Mouse (Mus musculus): ENCODE data around the gene Mmel1. TPM values are rescaled to one million over a fixed set of nuclear protein-coding genes. Genes with fewer than 3 reads are reported as not detected.

Gene Mmel1
- polyA plus RNA-seq, 1 experiment from 2014 or later = 0.19 TPM

DNA sequence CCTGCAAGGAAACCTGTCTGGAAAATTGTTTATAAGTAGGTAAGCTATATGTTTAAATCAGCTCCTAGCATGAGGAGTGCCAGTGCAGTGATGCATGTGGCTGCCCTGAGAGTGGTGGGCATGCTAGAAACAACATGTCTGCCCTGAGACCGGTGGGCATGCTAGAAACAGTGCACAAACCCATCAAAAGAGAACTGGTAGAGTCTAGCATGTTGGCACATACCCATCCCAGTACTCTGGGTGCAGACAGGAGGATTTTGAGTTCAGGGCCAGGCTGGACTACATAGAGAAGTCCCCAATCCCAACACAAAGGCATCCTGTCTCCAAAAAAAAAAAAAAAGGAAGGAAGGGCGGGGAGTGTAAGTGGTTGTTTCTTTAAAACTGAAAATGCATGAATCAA is 65.4 kb downstream of the Mmel1 start:
- ATAC-seq (ENCODE audit: low FRiP score) = no peak
- Histone ChIP-seq H3K4me3 (replicated peaks) (no peak overlapping the region), H3K9me3 (no peaks in the 10 kb centered on the region), H3K4me1 (peaks cover 10% of the 10 kb centered on the region; the same call in 1 of the 2 replicates), H3K9ac (no peak overlapping the region), H3K27ac (no peak overlapping the region), H3K4me2 (no peak overlapping the region), H3K36me3 (replicated peaks) (no peaks in the 10 kb centered on the region), H3K27me3 (0 out of 2 replicates have a peak, but pooled peaks cover 3% of the 10 kb centered on the region)
- WGBS = 100% methylated on average over 2 of the region's 2 CpGs

DNA sequence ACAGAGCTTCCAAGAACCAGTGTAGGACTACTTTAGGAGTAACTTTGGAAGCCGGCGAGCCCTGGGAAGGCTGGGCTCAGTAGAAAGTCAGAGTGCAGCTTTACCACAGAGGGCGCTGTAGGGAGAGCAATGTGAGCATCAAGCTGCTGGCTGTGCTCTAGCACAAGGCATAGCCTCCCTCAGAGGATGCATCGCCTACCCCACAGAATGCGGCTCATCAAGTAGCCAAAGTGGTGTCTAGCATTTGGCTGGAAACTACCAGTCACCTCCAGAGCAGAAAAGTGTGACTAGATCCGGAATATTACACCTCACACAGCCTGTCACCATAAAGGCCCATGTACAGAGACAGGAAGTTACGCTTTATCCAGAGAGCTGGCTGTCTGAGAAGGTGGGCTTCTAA is 66.4 kb downstream of the Mmel1 start:
- ATAC-seq (ENCODE audit: low FRiP score) = no peak
- no peaks in the 10 kb centered on the region for H3K36me3 ChIP-seq (replicated peaks)
- 0 out of 2 replicates have a peak, but pooled peaks cover 8% of the 10 kb centered on the region for H3K27me3 ChIP-seq
- no peak overlapping the region for H3K4me3 ChIP-seq (replicated peaks)
- H3K4me1 ChIP-seq = peaks cover 10% of the 10 kb centered on the region; the same call in 1 of the 2 replicates
- H3K9ac ChIP-seq = no peak overlapping the region
- H3K27ac ChIP-seq = no peak overlapping the region
- no peak overlapping the region for H3K4me2 ChIP-seq
- WGBS = 78% methylated on average over 7 of the region's 7 CpGs
- no peaks in the 10 kb centered on the region for H3K9me3 ChIP-seq

DNA sequence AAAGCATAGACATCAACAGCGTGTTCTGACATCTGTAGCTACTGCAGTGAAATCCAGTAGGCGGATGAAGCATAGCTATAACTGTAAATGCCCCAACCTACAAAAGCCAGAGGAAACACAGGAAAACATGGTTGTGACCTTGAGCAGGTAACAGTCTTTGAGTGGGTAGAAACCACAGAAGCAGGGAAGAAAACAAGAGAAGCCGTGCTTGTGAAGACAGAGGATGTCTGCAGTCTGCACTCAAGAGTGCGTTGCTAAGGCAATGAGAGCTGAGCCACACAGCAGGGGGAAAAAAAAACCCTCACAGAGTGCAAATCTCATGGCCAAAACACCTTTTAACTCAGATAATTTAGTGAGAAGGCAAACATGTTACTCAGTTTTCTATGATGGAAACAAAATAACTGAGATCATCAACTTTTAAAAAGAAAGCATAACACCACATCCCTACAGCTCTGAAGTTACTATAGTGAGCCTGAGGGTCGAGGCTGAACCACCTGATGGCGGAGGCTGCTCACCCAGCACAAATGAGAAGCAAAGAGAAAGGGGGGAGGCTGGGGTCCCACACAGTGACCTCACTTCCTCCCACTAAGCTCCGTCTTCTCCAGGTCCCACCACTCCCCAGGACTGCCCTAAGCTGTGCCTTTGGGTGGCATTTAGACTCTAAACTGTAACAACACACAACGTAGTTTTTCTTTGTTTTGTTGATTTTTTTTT is 67.3 kb downstream of the Mmel1 start:
- no peak overlapping the region for H3K4me2 ChIP-seq
- WGBS = 51% methylated on average over 8 of the region's 8 CpGs
- H3K27ac ChIP-seq = no peak overlapping the region
- H3K36me3 ChIP-seq (replicated peaks) = no peaks in the 10 kb centered on the region
- H3K4me3 ChIP-seq (replicated peaks) = no peak overlapping the region
- H3K9ac ChIP-seq = no peak overlapping the region
- no peak for ATAC-seq (ENCODE audit: low FRiP score)
- H3K4me1 ChIP-seq = peaks cover 10% of the 10 kb centered on the region; the same call in 1 of the 2 replicates
- no peaks in the 10 kb centered on the region for H3K9me3 ChIP-seq
- 0 out of 2 replicates have a peak, but pooled peaks cover 8% of the 10 kb centered on the region for H3K27me3 ChIP-seq

DNA sequence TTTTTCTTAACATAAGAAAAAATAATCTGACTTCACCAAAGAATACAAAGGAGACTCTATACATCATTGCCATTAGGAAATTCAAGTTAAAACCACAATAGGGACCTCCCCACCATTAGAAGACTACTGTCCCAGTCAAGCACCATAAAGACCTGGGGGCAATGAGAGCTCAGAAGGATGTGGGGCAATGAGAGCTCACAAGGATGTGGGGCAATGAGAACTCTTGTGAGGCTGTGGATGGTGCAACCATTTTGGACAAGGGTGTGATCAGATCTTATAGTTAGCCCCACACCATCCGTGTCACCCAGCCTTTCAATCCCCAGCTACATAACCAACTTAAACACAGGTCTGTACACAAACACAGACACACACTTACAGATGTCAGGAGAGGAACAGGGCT is 68.4 kb downstream of the Mmel1 start:
- H3K4me1 ChIP-seq = peaks cover 10% of the 10 kb centered on the region; the same call in 1 of the 2 replicates
- 80% methylated on average over 1 of the region's 1 CpGs for WGBS
- H3K27me3 ChIP-seq = 0 out of 2 replicates have a peak, but pooled peaks cover 8% of the 10 kb centered on the region
- no peaks in the 10 kb centered on the region for H3K9me3 ChIP-seq
- no peak overlapping the region for H3K4me2 ChIP-seq
- H3K36me3 ChIP-seq (replicated peaks) = no peaks in the 10 kb centered on the region
- no peak overlapping the region for H3K27ac ChIP-seq
- H3K4me3 ChIP-seq (replicated peaks) = no peak overlapping the region
- no peak overlapping the region for H3K9ac ChIP-seq
- ATAC-seq (ENCODE audit: low FRiP score) = no peak

DNA sequence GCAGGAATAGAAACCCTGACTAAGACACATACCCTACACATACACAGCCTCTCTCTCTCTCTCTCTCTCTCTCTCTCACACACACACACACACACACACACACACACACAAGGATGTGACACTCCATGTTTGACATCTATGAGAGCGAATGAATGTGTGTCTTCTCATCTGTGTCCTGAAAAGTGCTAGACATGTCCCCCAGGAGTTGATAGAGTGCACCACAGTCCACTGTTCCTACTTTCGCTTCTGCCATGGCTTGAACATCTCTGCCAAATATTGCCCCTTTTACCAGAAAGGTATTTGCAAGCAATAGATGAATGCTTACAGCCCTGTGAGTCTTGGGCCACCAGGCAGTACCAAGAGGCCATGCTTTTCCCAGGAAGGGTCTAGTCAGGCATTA is 70.8 kb downstream of the Mmel1 start:
- WGBS = 81% methylated on average over 2 of the region's 2 CpGs

DNA sequence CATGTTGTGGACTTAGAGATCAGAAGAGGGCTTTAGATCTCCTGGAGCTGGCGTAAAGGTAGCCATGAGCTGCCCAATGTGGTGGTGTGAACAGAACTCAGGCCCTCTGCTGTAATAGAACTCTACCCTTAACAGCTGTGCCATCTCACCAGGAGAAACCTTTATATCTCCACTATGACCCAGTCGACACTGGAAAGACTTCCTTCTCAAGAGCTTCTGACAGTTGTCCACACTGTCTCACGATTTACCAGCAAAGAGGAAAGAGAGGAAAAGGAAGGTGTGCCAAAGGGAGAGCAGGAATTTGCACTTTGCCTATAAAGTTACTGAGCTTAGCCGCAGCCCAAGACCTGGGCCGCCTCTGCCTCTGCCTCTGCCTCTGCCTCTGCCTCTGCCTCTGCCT is 72.4 kb downstream of the Mmel1 start:
- peaks cover 5% of the 10 kb centered on the region; the same call in 1 of the 2 replicates for H3K27me3 ChIP-seq
- no peaks in the 10 kb centered on the region for H3K36me3 ChIP-seq (replicated peaks)
- H3K9ac ChIP-seq = no peak overlapping the region
- H3K4me2 ChIP-seq = no peak overlapping the region
- peaks cover 26% of the 10 kb centered on the region for H3K4me1 ChIP-seq
- H3K27ac ChIP-seq = no peak overlapping the region
- no peaks in the 10 kb centered on the region for H3K9me3 ChIP-seq
- ATAC-seq (ENCODE audit: low FRiP score) = no peak
- no peak overlapping the region for H3K4me3 ChIP-seq (replicated peaks)
- WGBS = 97% methylated on average over 5 of the region's 5 CpGs

More for the DNA sequence above, 70.8 kb downstream of the Mmel1 start:
- H3K4me3 ChIP-seq (replicated peaks) = no peak overlapping the region
- H3K9ac ChIP-seq = no peak overlapping the region
- H3K27me3 ChIP-seq = peaks cover 5% of the 10 kb centered on the region; the same call in 1 of the 2 replicates
- no peaks in the 10 kb centered on the region for H3K9me3 ChIP-seq
- H3K4me1 ChIP-seq = peaks cover 19% of the 10 kb centered on the region
- no peak overlapping the region for H3K27ac ChIP-seq
- H3K36me3 ChIP-seq (replicated peaks) = no peaks in the 10 kb centered on the region
- no peak overlapping the region for H3K4me2 ChIP-seq
- ATAC-seq (ENCODE audit: low FRiP score) = no peak

DNA sequence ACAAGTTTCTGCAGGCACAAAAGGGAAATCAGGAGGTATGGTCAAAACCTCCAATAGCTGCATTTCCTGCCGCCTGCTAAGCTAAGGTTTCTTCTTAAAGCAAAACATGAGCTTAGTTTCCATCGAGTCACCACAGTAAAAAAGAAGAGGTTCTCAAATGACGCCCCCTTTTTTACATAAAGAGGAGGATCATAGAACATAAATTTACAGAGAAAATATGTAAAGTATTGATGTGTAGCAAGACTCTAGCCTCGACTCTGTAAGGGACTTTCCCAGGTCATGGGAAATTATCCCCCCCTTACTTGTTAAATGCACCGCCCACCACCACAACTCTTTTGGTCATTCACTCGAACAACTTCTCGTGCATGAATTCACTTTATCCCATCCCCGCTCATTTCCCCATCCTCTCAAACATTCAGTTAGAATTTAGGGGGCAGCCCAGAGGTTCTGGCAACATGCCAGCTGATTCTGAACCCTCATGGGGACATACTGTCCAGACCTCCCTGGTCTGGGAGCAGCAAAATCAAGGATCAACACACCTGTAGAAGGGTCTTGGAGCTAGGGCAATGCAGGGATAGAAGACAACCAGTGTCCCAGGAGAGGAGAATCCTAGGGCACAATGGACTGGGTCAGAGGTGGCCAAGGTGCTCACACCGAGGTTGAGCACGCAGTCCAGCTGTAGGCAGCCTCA is 73.4 kb downstream of the Mmel1 start:
- Histone ChIP-seq H3K9ac (no peak overlapping the region), H3K36me3 (replicated peaks) (no peaks in the 10 kb centered on the region), H3K27me3 (peaks cover 5% of the 10 kb centered on the region; the same call in 1 of the 2 replicates), H3K4me3 (replicated peaks) (no peak overlapping the region), H3K9me3 (no peaks in the 10 kb centered on the region), H3K4me1 (peaks cover 33% of the 10 kb centered on the region), H3K27ac (no peak overlapping the region), H3K4me2 (no peak overlapping the region)
- WGBS = 87% methylated on average over 10 of the region's 10 CpGs
- ATAC-seq (ENCODE audit: low FRiP score) = no peak

DNA sequence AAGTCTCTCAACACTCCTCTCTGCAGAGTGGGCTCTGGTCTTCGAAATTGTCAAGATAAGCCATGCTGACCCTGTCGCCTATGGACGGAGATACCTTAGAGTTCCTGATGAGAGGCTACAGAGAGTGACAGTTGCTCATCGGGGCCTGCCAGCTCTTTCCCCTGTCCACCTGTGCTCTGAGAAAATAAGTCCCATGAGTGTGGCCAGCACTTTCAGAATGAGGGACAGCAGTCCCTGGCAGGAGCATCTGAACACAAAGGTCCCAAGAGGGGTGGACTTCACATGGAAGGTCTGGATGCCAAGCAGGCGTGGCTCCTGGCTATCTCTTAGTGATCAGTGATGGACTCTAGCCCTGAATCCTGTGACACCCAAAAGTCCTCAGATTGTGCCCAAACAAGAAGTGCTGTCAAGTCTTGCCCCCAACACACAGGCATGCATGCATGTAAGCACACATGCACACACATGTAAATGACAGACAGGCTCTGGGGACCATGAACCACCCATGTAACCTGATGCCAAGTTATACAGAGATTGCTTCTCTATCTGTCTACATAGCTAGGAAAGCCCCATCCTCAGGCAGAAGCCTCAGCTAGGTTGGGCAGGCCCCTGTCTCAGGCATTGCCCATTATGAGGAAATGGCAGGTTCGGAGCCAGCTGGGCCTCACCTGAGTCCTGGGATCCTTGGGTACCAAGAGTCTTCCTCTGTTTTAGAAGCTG is 74.1 kb downstream of the Mmel1 start:
- Histone ChIP-seq H3K36me3 (replicated peaks) (no peaks in the 10 kb centered on the region), H3K27ac (no peak overlapping the region), H3K4me1 (peaks cover 39% of the 10 kb centered on the region), H3K4me3 (replicated peaks) (no peak overlapping the region), H3K9me3 (no peaks in the 10 kb centered on the region), H3K27me3 (peaks cover 5% of the 10 kb centered on the region; the same call in 1 of the 2 replicates), H3K9ac (no peak overlapping the region), H3K4me2 (no peak overlapping the region)
- no peak for ATAC-seq (ENCODE audit: low FRiP score)
- 85% methylated on average over 6 of the region's 6 CpGs for WGBS

DNA sequence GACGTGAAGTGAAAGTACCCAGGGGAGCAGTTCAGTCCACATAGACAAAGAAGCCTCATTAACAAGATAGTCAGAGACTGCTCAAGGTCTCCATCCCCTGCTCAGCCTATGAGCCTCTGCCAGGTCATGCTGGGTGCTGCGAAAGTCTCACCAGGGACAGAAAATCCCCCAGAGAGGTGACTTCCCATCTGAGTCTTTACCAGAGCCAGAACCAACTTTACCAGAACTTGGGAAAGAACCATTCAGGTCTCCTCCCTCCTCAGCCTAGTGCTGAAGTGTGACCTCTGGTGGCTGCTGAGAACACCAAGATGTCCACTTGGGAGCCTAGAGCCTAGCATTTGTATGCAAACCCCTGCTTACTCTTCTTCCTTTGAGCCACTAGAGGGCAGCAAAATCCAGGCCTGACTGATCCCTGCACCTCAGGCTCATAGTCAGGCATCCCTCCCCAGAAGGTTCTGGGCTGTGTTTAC is 74.8 kb downstream of the Mmel1 start:
- H3K36me3 ChIP-seq (replicated peaks) = no peaks in the 10 kb centered on the region
- no peaks in the 10 kb centered on the region for H3K9me3 ChIP-seq
- H3K9ac ChIP-seq = no peak overlapping the region
- H3K27me3 ChIP-seq = peaks cover 5% of the 10 kb centered on the region; the same call in 1 of the 2 replicates
- WGBS = 22% methylated on average over 2 of the region's 2 CpGs
- H3K27ac ChIP-seq = no peak overlapping the region
- H3K4me3 ChIP-seq (replicated peaks) = no peak overlapping the region
- H3K4me1 ChIP-seq = peaks cover 45% of the 10 kb centered on the region
- H3K4me2 ChIP-seq = no peak overlapping the region
- peak; percentile 53 for ATAC-seq (ENCODE audit: low FRiP score)

Other genes starting within 250 kb of the Mmel1 start
- gene Prdm16, start 232.7 kb upstream of the Mmel1 start, polyA plus RNA-seq (2016; fragmentation: Nextera tagmentation; extraction: Ambion mirVana) = 40.5 and 49.4 TPM in 2 replicates
- gene Actrt2, start 201.7 kb upstream of the Mmel1 start, polyA plus RNA-seq (2016; fragmentation: Nextera tagmentation; extraction: Ambion mirVana) = not detected in 2 replicates
- 0.26 and 0.38 TPM in 2 replicates for gene Ttc34, start 32.1 kb upstream of the Mmel1 start, polyA plus RNA-seq (2016; fragmentation: Nextera tagmentation; extraction: Ambion mirVana)
- gene Fam213b, start 29.6 kb downstream of the Mmel1 start, polyA plus RNA-seq (2016; fragmentation: Nextera tagmentation; extraction: Ambion mirVana) = 29.8 and 30.3 TPM in 2 replicates
- gene Tnfrsf14, start 59.0 kb downstream of the Mmel1 start, polyA plus RNA-seq (2016; fragmentation: Nextera tagmentation; extraction: Ambion mirVana) = 0.21 and 1.2 TPM in 2 replicates
- 456 and 462 TPM in 2 replicates for gene Hes5, start 91.3 kb downstream of the Mmel1 start, polyA plus RNA-seq (2016; fragmentation: Nextera tagmentation; extraction: Ambion mirVana)
- 46.7 and 51.8 TPM in 2 replicates for gene Pank4, start 94.5 kb downstream of the Mmel1 start, polyA plus RNA-seq (2016; fragmentation: Nextera tagmentation; extraction: Ambion mirVana)
- gene Plch2, start 187.2 kb downstream of the Mmel1 start, polyA plus RNA-seq (2016; fragmentation: Nextera tagmentation; extraction: Ambion mirVana) = 4.2 and 5.3 TPM in 2 replicates
- 17.2 and 19.3 TPM in 2 replicates for gene Pex10, start 197.4 kb downstream of the Mmel1 start, polyA plus RNA-seq (2016; fragmentation: Nextera tagmentation; extraction: Ambion mirVana)
- 128 and 129 TPM in 2 replicates for gene Rer1, start 216.8 kb downstream of the Mmel1 start, polyA plus RNA-seq (2016; fragmentation: Nextera tagmentation; extraction: Ambion mirVana)
- gene Morn1, start 217.0 kb downstream of the Mmel1 start, polyA plus RNA-seq (2016; fragmentation: Nextera tagmentation; extraction: Ambion mirVana) = 6.9 and 7.0 TPM in 2 replicates